Mouse (Mus musculus) forebrain, embryonic 15.5 days (tissue): ENCODE data around the gene Fbxl12. TPM values are rescaled to one million over a fixed set of nuclear protein-coding genes. Genes with fewer than 3 reads are reported as not detected.
A peak's percentile ranks its signal among the peaks of the same experiment; 100 is the strongest.
"Not testable (repeated sequence)": the region's sequence is repeated elsewhere in the genome, so short reads cannot be mapped to it uniquely, and the experiment has no call there.

ENCODE experiments used
- ATAC-seq: fragments of 200-750 bp; cut with Nextera tagmentation; replicated peaks from 2 replicates; pipeline ENCODE4 v1.8.0; 2017; ENCODE audit warnings: mild to moderate bottlenecking, moderate TSS enrichment, moderate library complexity
- H3K27ac ChIP-seq: fragments of 300-500 bp; sonication (generic); replicated peaks from 2 replicates; pipeline ENCODE4 v1.5.1; 2015; ENCODE audit warnings: mild to moderate bottlenecking, inconsistent platforms
- H3K27me3 ChIP-seq: fragments of 300-500 bp; sonication (generic); 2 replicates; pipeline ENCODE4 v1.6.1; 2015; ENCODE audit warnings: inconsistent platforms
- H3K36me3 ChIP-seq: fragments of 300-500 bp; sonication (generic); 2 replicates; pipeline ENCODE4 v1.6.1; 2015; ENCODE audit warnings: mild to moderate bottlenecking, inconsistent platforms
- H3K4me1 ChIP-seq: fragments of 300-500 bp; sonication (generic); 2 replicates; pipeline ENCODE4 v1.6.1; 2015; ENCODE audit warnings: inconsistent platforms
- H3K4me2 ChIP-seq: fragments of 300-500 bp; sonication (generic); replicated peaks from 2 replicates; pipeline ENCODE4 v1.6.1; 2015; ENCODE audit warnings: mild to moderate bottlenecking, inconsistent platforms
- H3K4me3 ChIP-seq: fragments of 300-500 bp; sonication (generic); 2 replicates; pipeline ENCODE4 v1.5.1; 2015; ENCODE audit warnings: mild to moderate bottlenecking, inconsistent platforms
- H3K9ac ChIP-seq: fragments of 300-500 bp; sonication (generic); replicated peaks from 2 replicates; pipeline ENCODE4 v1.6.1; 2015; ENCODE audit warnings: mild to moderate bottlenecking, inconsistent platforms
- H3K9me3 ChIP-seq: fragments of 300-500 bp; sonication (generic); 2 replicates; pipeline ENCODE4 v1.6.1; 2016; ENCODE audit warnings: inconsistent platforms
- WGBS: fragments of 180-500 bp; shearing (Covaris S2); methylation state at CpG from one replicate; pipeline ENCODE4 v1.1.7; 2015; ENCODE audit warnings: mixed read lengths; 5-methylcytosine and 5-hydroxymethylcytosine counted together
- polyA plus RNA-seq: library from polyadenylated mRNA; unstranded; fragments of >200 nt; fragmentation: Nextera tagmentation; extraction: Ambion mirVana; gene quantifications from 2 replicates; pipeline ENCODE4 v1.2.1, GENCODE M21; 2015

The Fbxl12 gene
- 16.3 and 16.4 TPM in 2 replicates for polyA plus RNA-seq

- ATAC-seq = peak; percentile 49
- Histone ChIP-seq H3K4me3 (peak within 1 kb of the TSS; percentile 66), H3K27me3 (no peaks in the 10 kb centered on the region), H3K27ac (peak within 1 kb of the TSS; percentile 88), H3K9me3 (no peaks in the 10 kb centered on the region), H3K36me3 (peaks cover 28% of the 10 kb centered on the region), H3K4me1 (peaks cover 51% of the 10 kb centered on the region), H3K9ac (peak within 1 kb of the TSS; percentile 76), H3K4me2 (peak within 1 kb of the TSS; percentile 98)
- WGBS = under 1% methylated on average over 43 of the region's 43 CpGs
Observed at GRCm38 (mm10) chr9:20644360-20645081, at the start of gene Fbxl12. Gene Fbxl12, minus strand, starts transcription at chr9:20644767.

- Histone ChIP-seq H3K9me3 (no peaks in the 10 kb centered on the region), H3K9ac (no peak overlapping the region), H3K27ac (no peak overlapping the region), H3K4me3 (no peak overlapping the region), H3K4me2 (no peak overlapping the region), H3K4me1 (peaks cover 22% of the 10 kb centered on the region), H3K36me3 (no peaks in the 10 kb centered on the region), H3K27me3 (0 out of 2 replicates have a peak, but pooled peaks cover 3% of the 10 kb centered on the region)
- ATAC-seq = no peak
- 91% methylated on average over 3 of the region's 3 CpGs for WGBS
Observed at GRCm38 (mm10) chr9:20692863-20693262, 48.3 kb upstream of the Fbxl12 start.

GRCm38 (mm10) chr9:20690449-20690848 is 45.9 kb upstream of the Fbxl12 start:
- not testable (repeated sequence) for H3K4me3 ChIP-seq, H3K36me3 ChIP-seq, H3K27ac ChIP-seq, ATAC-seq, H3K4me2 ChIP-seq, H3K27me3 ChIP-seq, H3K9ac ChIP-seq, H3K9me3 ChIP-seq
- whole genome bisulfite sequencing = 86% methylated on average over 2 of the region's 2 CpGs
- peaks cover 15% of the 10 kb centered on the region for H3K4me1 ChIP-seq

GRCm38 (mm10) chr9:20689913-20690312 is 45.3 kb upstream of the Fbxl12 start:
- WGBS = 5% methylated on average over 4 of the region's 4 CpGs
- H3K27ac ChIP-seq = peak overlapping the region; percentile 18; the same call in 1 of the 2 replicates
- no peak overlapping the region for H3K4me3 ChIP-seq
- H3K4me1 ChIP-seq = peaks cover 16% of the 10 kb centered on the region
- no peaks in the 10 kb centered on the region for H3K36me3 ChIP-seq
- H3K27me3 ChIP-seq = no peaks in the 10 kb centered on the region
- no peaks in the 10 kb centered on the region for H3K9me3 ChIP-seq
- no peak for ATAC-seq
- no peak overlapping the region for H3K9ac ChIP-seq
- H3K4me2 ChIP-seq = no peak overlapping the region

- ATAC-seq = no peak
- peaks cover 13% of the 10 kb centered on the region for H3K4me1 ChIP-seq
- H3K4me3 ChIP-seq = no peak overlapping the region
- H3K9me3 ChIP-seq = no peaks in the 10 kb centered on the region
- no peaks in the 10 kb centered on the region for H3K27me3 ChIP-seq
- no peaks in the 10 kb centered on the region for H3K36me3 ChIP-seq
- WGBS = 71% methylated on average over 1 of the region's 1 CpGs
- H3K27ac ChIP-seq = no peak overlapping the region
- H3K4me2 ChIP-seq = no peak overlapping the region
- H3K9ac ChIP-seq = no peak overlapping the region
Observed at GRCm38 (mm10) chr9:20689403-20689802, 44.8 kb upstream of the Fbxl12 start.

- ATAC-seq = no peak
- H3K4me1 ChIP-seq = peaks cover 27% of the 10 kb centered on the region
- H3K9me3 ChIP-seq = no peaks in the 10 kb centered on the region
- no peak overlapping the region for H3K9ac ChIP-seq
- no peak overlapping the region for H3K4me3 ChIP-seq
- no peak overlapping the region for H3K27ac ChIP-seq
- H3K36me3 ChIP-seq = no peaks in the 10 kb centered on the region
- H3K27me3 ChIP-seq = no peaks in the 10 kb centered on the region
- no peak overlapping the region for H3K4me2 ChIP-seq
- WGBS = 55% methylated on average over 17 of the region's 17 CpGs
Observed at GRCm38 (mm10) chr9:20685081-20685861, 40.7 kb upstream of the Fbxl12 start.

GRCm38 (mm10) chr9:20682389-20682722 is 37.8 kb upstream of the Fbxl12 start:
- 9% methylated on average over 2 of the region's 2 CpGs for WGBS
- no peaks in the 10 kb centered on the region for H3K27me3 ChIP-seq
- peak overlapping the region; percentile 76 for H3K27ac ChIP-seq
- no peak overlapping the region for H3K4me2 ChIP-seq
- H3K4me3 ChIP-seq = no peak overlapping the region
- H3K9me3 ChIP-seq = no peaks in the 10 kb centered on the region
- H3K4me1 ChIP-seq = peaks cover 27% of the 10 kb centered on the region
- no peaks in the 10 kb centered on the region for H3K36me3 ChIP-seq
- ATAC-seq = peak; percentile 47
- H3K9ac ChIP-seq = no peak overlapping the region

- Histone ChIP-seq H3K9ac (no peak overlapping the region), H3K27me3 (no peaks in the 10 kb centered on the region), H3K4me2 (no peak overlapping the region), H3K36me3 (no peaks in the 10 kb centered on the region), H3K4me1 (peaks cover 27% of the 10 kb centered on the region), H3K27ac (peak overlapping the region; percentile 76), H3K4me3 (no peak overlapping the region), H3K9me3 (no peaks in the 10 kb centered on the region)
- 30% methylated on average over 6 of the region's 7 CpGs for WGBS
- ATAC-seq = peak; percentile 67
Observed at GRCm38 (mm10) chr9:20681546-20682388, 37.2 kb upstream of the Fbxl12 start.

- no peaks in the 10 kb centered on the region for H3K27me3 ChIP-seq
- H3K36me3 ChIP-seq = no peaks in the 10 kb centered on the region
- H3K4me3 ChIP-seq = no peak overlapping the region
- ATAC-seq = no peak
- H3K4me1 ChIP-seq = peaks cover 27% of the 10 kb centered on the region
- no peak overlapping the region for H3K9ac ChIP-seq
- no peak overlapping the region for H3K4me2 ChIP-seq
- H3K9me3 ChIP-seq = no peaks in the 10 kb centered on the region
- WGBS = 20% methylated on average over 9 of the region's 9 CpGs
- peak overlapping the region; percentile 72 for H3K27ac ChIP-seq
Observed at GRCm38 (mm10) chr9:20680378-20680958, 35.9 kb upstream of the Fbxl12 start.

- Histone ChIP-seq H3K27me3 (no peaks in the 10 kb centered on the region), H3K4me2 (no peak overlapping the region), H3K9me3 (no peaks in the 10 kb centered on the region), H3K9ac (no peak overlapping the region), H3K4me1 (peaks cover 23% of the 10 kb centered on the region), H3K36me3 (no peaks in the 10 kb centered on the region), H3K4me3 (no peak overlapping the region), H3K27ac (no peak overlapping the region)
- ATAC-seq = no peak
- WGBS = 77% methylated on average over 12 of the region's 12 CpGs
Observed at GRCm38 (mm10) chr9:20677892-20678291, 33.3 kb upstream of the Fbxl12 start.

- Histone ChIP-seq H3K36me3 (peaks cover 9% of the 10 kb centered on the region; the same call in 1 of the 2 replicates), H3K4me2 (no peak overlapping the region), H3K4me1 (no peaks in the 10 kb centered on the region), H3K27ac (no peak overlapping the region), H3K9me3 (no peaks in the 10 kb centered on the region), H3K27me3 (no peaks in the 10 kb centered on the region), H3K4me3 (no peak overlapping the region), H3K9ac (no peak overlapping the region)
- 83% methylated on average over 16 of the region's 16 CpGs for WGBS
- no peak for ATAC-seq
Observed at GRCm38 (mm10) chr9:20672047-20672446, 27.5 kb upstream of the Fbxl12 start.
